Mouse (Mus musculus) spleen, adult 2 months (tissue): ENCODE results near the gene Prm1.

Experiments used
- CTCF ChIP-seq: fragments of 200-500 bp; IDR thresholded peaks from 2 replicates; pipeline ENCODE4 v1.5.1; 2011; ENCODE audit warnings: mild to moderate bottlenecking, inconsistent platforms; ENCODE audit not compliant: insufficient read depth, insufficient read length, insufficient replicate concordance; ENCODE audit errors: extremely low read depth
- POLR2A ChIP-seq: fragments of 200-500 bp; IDR thresholded peaks from 2 replicates; pipeline ENCODE4 v1.6.1; 2011; ENCODE audit warnings: low read depth, low read length, inconsistent platforms

GRCm38 (mm10) chr16:10840018-10840417 is 34.4 kb upstream of the Prm1 start:
- no peak for TF ChIP-seq CTCF
- TF ChIP-seq POLR2A: no peak
